Mouse (Mus musculus): ENCODE measurements around the gene Elavl3. TPM values are rescaled to one million over a fixed set of nuclear protein-coding genes. Genes with fewer than 3 reads are reported as not detected.
A peak's percentile ranks its signal among the peaks of the same experiment; 100 is the strongest.

The Elavl3 gene
- polyA plus RNA-seq, 1 experiment from 2014 or later: 14.8 TPM

- 3% methylated on average over 32 of the region's 32 CpGs for WGBS
- Histone ChIP-seq H3K27ac (no peak overlapping the region), H3K4me3 (peak overlapping the region; percentile 38), H3K9me3 (no peaks in the 10 kb centered on the region), H3K36me3 (replicated peaks) (peaks cover 32% of the 10 kb centered on the region), H3K4me1 (peaks cover 37% of the 10 kb centered on the region), H3K27me3 (ENCODE audit: poor library complexity, severe bottlenecking) (peaks cover 82% of the 10 kb centered on the region)
- peak; percentile 78 for DNase-seq (ENCODE audit: extremely low spot score, low spot score)
Measured at GRCm38 (mm10) chr9:22054411-22055076, 2.7 kb upstream of the Elavl3 start.

- 36% methylated on average over 6 of the region's 7 CpGs for WGBS
Measured at GRCm38 (mm10) chr9:22053657-22054056, 1.8 kb upstream of the Elavl3 start.

GRCm38 (mm10) chr9:22051161-22051957 is 464 bp downstream of the Elavl3 start:
- peaks cover 78% of the 10 kb centered on the region for H3K27me3 ChIP-seq (ENCODE audit: poor library complexity, severe bottlenecking)

More at GRCm38 (mm10) chr9:22053657-22054056, 1.8 kb upstream of the Elavl3 start:
- H3K9me3 ChIP-seq: no peaks in the 10 kb centered on the region
- peaks cover 24% of the 10 kb centered on the region for H3K36me3 ChIP-seq (replicated peaks)
- no peak overlapping the region for H3K27ac ChIP-seq
- peaks cover 46% of the 10 kb centered on the region for H3K4me1 ChIP-seq
- no peak for DNase-seq (ENCODE audit: extremely low spot score, low spot score)
- no peak overlapping the region for H3K4me3 ChIP-seq
- H3K27me3 ChIP-seq (ENCODE audit: poor library complexity, severe bottlenecking): peaks cover 91% of the 10 kb centered on the region

GRCm38 (mm10) chr9:22050351-22050889 is 1.4 kb downstream of the Elavl3 start:
- under 1% methylated on average over 43 of the region's 43 CpGs for WGBS
- H3K9me3 ChIP-seq: no peaks in the 10 kb centered on the region
- peak overlapping the region; percentile 74 for H3K4me3 ChIP-seq
- H3K27me3 ChIP-seq (ENCODE audit: poor library complexity, severe bottlenecking): peaks cover 69% of the 10 kb centered on the region
- peak overlapping the region; percentile 87 for H3K27ac ChIP-seq
- peaks cover 60% of the 10 kb centered on the region for H3K4me1 ChIP-seq
- H3K36me3 ChIP-seq (replicated peaks): no peaks in the 10 kb centered on the region; the same call in 1 of the 2 replicates
- peak; percentile 80 for DNase-seq (ENCODE audit: extremely low spot score, low spot score)

More at GRCm38 (mm10) chr9:22051161-22051957, 464 bp downstream of the Elavl3 start:
- peak overlapping the region; percentile 74 for H3K4me3 ChIP-seq
- peaks cover under 1% of the 10 kb centered on the region; the same call in 1 of the 2 replicates for H3K36me3 ChIP-seq (replicated peaks)
- H3K4me1 ChIP-seq: peaks cover 60% of the 10 kb centered on the region
- DNase-seq (ENCODE audit: extremely low spot score, low spot score): no peak
- H3K9me3 ChIP-seq: no peaks in the 10 kb centered on the region
- H3K27ac ChIP-seq: peak overlapping the region; percentile 87
- under 1% methylated on average over 62 of the region's 67 CpGs for WGBS

- peak overlapping the region; percentile 74 for H3K4me3 ChIP-seq
- peaks cover 56% of the 10 kb centered on the region for H3K4me1 ChIP-seq
- WGBS: 52% methylated on average over 4 of the region's 4 CpGs
- peak; percentile 36 for DNase-seq (ENCODE audit: extremely low spot score, low spot score)
- no peaks in the 10 kb centered on the region for H3K9me3 ChIP-seq
- H3K27ac ChIP-seq: peak overlapping the region; percentile 87
- no peaks in the 10 kb centered on the region; the same call in 1 of the 2 replicates for H3K36me3 ChIP-seq (replicated peaks)
- H3K27me3 ChIP-seq (ENCODE audit: poor library complexity, severe bottlenecking): peaks cover 63% of the 10 kb centered on the region
Measured at GRCm38 (mm10) chr9:22049721-22050270, 2.0 kb downstream of the Elavl3 start.

- DNase-seq (ENCODE audit: extremely low spot score, low spot score): no peak
- H3K36me3 ChIP-seq (replicated peaks): no peaks in the 10 kb centered on the region; the same call in 1 of the 2 replicates
- 49% methylated on average over 11 of the region's 11 CpGs for WGBS
- H3K27me3 ChIP-seq (ENCODE audit: poor library complexity, severe bottlenecking): peaks cover 58% of the 10 kb centered on the region
- H3K27ac ChIP-seq: peak overlapping the region; percentile 87
- peak overlapping the region; percentile 74 for H3K4me3 ChIP-seq
- H3K4me1 ChIP-seq: peaks cover 51% of the 10 kb centered on the region
- H3K9me3 ChIP-seq: no peaks in the 10 kb centered on the region
Measured at GRCm38 (mm10) chr9:22049315-22049714, 2.5 kb downstream of the Elavl3 start.

- Histone ChIP-seq H3K4me1 (peaks cover 50% of the 10 kb centered on the region), H3K27me3 (ENCODE audit: poor library complexity, severe bottlenecking) (peaks cover 38% of the 10 kb centered on the region), H3K27ac (no peak overlapping the region)
Measured at GRCm38 (mm10) chr9:22047329-22047728, 4.5 kb downstream of the Elavl3 start.

GRCm38 (mm10) chr9:22041832-22042231 is 10.0 kb downstream of the Elavl3 start:
- no peak overlapping the region for H3K27ac ChIP-seq
- H3K9me3 ChIP-seq: peaks cover 5% of the 10 kb centered on the region; the same call in 1 of the 2 replicates
- 72% methylated on average over 2 of the region's 2 CpGs for WGBS
- no peak for DNase-seq (ENCODE audit: extremely low spot score, low spot score)
- H3K36me3 ChIP-seq (replicated peaks): peaks cover 6% of the 10 kb centered on the region
- H3K4me1 ChIP-seq: no peaks in the 10 kb centered on the region
- no peak overlapping the region for H3K4me3 ChIP-seq
- H3K27me3 ChIP-seq (ENCODE audit: poor library complexity, severe bottlenecking): no peaks in the 10 kb centered on the region

More at GRCm38 (mm10) chr9:22047329-22047728, 4.5 kb downstream of the Elavl3 start:
- Histone ChIP-seq H3K4me3 (no peak overlapping the region), H3K9me3 (no peaks in the 10 kb centered on the region), H3K36me3 (replicated peaks) (no peaks in the 10 kb centered on the region; the same call in 1 of the 2 replicates)
- 71% methylated on average over 9 of the region's 9 CpGs for WGBS
- DNase-seq (ENCODE audit: extremely low spot score, low spot score): no peak

GRCm38 (mm10) chr9:22037826-22038225 is 14.0 kb downstream of the Elavl3 start:
- Histone ChIP-seq H3K4me1 (peaks cover 17% of the 10 kb centered on the region), H3K9me3 (peaks cover 5% of the 10 kb centered on the region; the same call in 1 of the 2 replicates), H3K27ac (no peak overlapping the region), H3K4me3 (no peak overlapping the region), H3K36me3 (replicated peaks) (peaks cover 46% of the 10 kb centered on the region), H3K27me3 (ENCODE audit: poor library complexity, severe bottlenecking) (no peaks in the 10 kb centered on the region)
- 91% methylated on average over 10 of the region's 10 CpGs for WGBS
- no peak for DNase-seq (ENCODE audit: extremely low spot score, low spot score)

- peaks cover 68% of the 10 kb centered on the region for H3K36me3 ChIP-seq (replicated peaks)
- WGBS: 57% methylated on average over 6 of the region's 6 CpGs
- no peak for DNase-seq (ENCODE audit: extremely low spot score, low spot score)
- peaks cover 4% of the 10 kb centered on the region; the same call in 1 of the 2 replicates for H3K9me3 ChIP-seq
- no peaks in the 10 kb centered on the region for H3K27me3 ChIP-seq (ENCODE audit: poor library complexity, severe bottlenecking)
- no peak overlapping the region for H3K4me3 ChIP-seq
- peaks cover 17% of the 10 kb centered on the region for H3K4me1 ChIP-seq
- peak overlapping the region; percentile 51 for H3K27ac ChIP-seq
Measured at GRCm38 (mm10) chr9:22035300-22036044, 16.4 kb downstream of the Elavl3 start.

GRCm38 (mm10) chr9:22030386-22030785 is 21.4 kb downstream of the Elavl3 start:
- no peaks in the 10 kb centered on the region for H3K9me3 ChIP-seq
- no peak overlapping the region for H3K4me3 ChIP-seq
- no peak for DNase-seq (ENCODE audit: extremely low spot score, low spot score)
- 93% methylated on average over 9 of the region's 9 CpGs for WGBS
- no peaks in the 10 kb centered on the region for H3K27me3 ChIP-seq (ENCODE audit: poor library complexity, severe bottlenecking)
- H3K27ac ChIP-seq: no peak overlapping the region
- peaks cover 77% of the 10 kb centered on the region for H3K36me3 ChIP-seq (replicated peaks)
- peaks cover 32% of the 10 kb centered on the region for H3K4me1 ChIP-seq

GRCm38 (mm10) chr9:22028467-22028866 is 23.4 kb downstream of the Elavl3 start:
- 30% methylated on average over 7 of the region's 7 CpGs for WGBS
- Histone ChIP-seq H3K9me3 (no peaks in the 10 kb centered on the region), H3K4me1 (peaks cover 39% of the 10 kb centered on the region), H3K27me3 (ENCODE audit: poor library complexity, severe bottlenecking) (no peaks in the 10 kb centered on the region), H3K27ac (peak overlapping the region; percentile 51), H3K36me3 (replicated peaks) (peaks cover 75% of the 10 kb centered on the region), H3K4me3 (no peak overlapping the region)
- DNase-seq (ENCODE audit: extremely low spot score, low spot score): no peak

Measured in forebrain, embryonic 10.5 days (tissue).